Mouse (Mus musculus): ENCODE results near the gene Trp53bp1.

Trp53bp1 gene

GRCm38 (mm10) chr2:121271236-121271927 is at the start of gene Trp53bp1:
TSS of gene Trp53bp1 (minus strand) at chr2:121271407.
- peak; percentile 85 for DNase-seq (ENCODE audit: low spot score)

GRCm38 (mm10) chr2:121316278-121316677 is 45.1 kb upstream of the Trp53bp1 start:
- DNase-seq (ENCODE audit: low spot score): no peak

GRCm38 (mm10) chr2:121308997-121309416 is 37.8 kb upstream of the Trp53bp1 start:
- DNase-seq (ENCODE audit: low spot score): no peak

- no peak for DNase-seq (ENCODE audit: low spot score)
Observed at GRCm38 (mm10) chr2:121300036-121300435, 28.8 kb upstream of the Trp53bp1 start.

- DNase-seq (ENCODE audit: low spot score): no peak
Observed at GRCm38 (mm10) chr2:121299471-121299870, 28.3 kb upstream of the Trp53bp1 start.

GRCm38 (mm10) chr2:121298131-121298530 is 26.9 kb upstream of the Trp53bp1 start:
- no peak for DNase-seq (ENCODE audit: low spot score)

- DNase-seq (ENCODE audit: low spot score): no peak
Observed at GRCm38 (mm10) chr2:121297701-121298100, 26.5 kb upstream of the Trp53bp1 start.

- DNase-seq (ENCODE audit: low spot score): no peak
Observed at GRCm38 (mm10) chr2:121296754-121297231, 25.6 kb upstream of the Trp53bp1 start.

GRCm38 (mm10) chr2:121295608-121296571 is 24.7 kb upstream of the Trp53bp1 start:
- no peak for DNase-seq (ENCODE audit: low spot score)

- no peak for DNase-seq (ENCODE audit: low spot score)
Observed at GRCm38 (mm10) chr2:121294753-121295607, 23.8 kb upstream of the Trp53bp1 start.

- DNase-seq (ENCODE audit: low spot score): no peak
Observed at GRCm38 (mm10) chr2:121294182-121294581, 23.0 kb upstream of the Trp53bp1 start.

GRCm38 (mm10) chr2:121292316-121293013 is 21.3 kb upstream of the Trp53bp1 start:
- DNase-seq (ENCODE audit: low spot score): no peak

GRCm38 (mm10) chr2:121289730-121290540 is 18.7 kb upstream of the Trp53bp1 start:
- DNase-seq (ENCODE audit: low spot score): no peak

GRCm38 (mm10) chr2:121288901-121289729 is 17.9 kb upstream of the Trp53bp1 start, which contains the start of gene Map1a:
TSS of gene Map1a (plus strand) at chr2:121289600.
- DNase-seq (ENCODE audit: low spot score): peak; percentile 78

GRCm38 (mm10) chr2:121287850-121288249 is 16.6 kb upstream of the Trp53bp1 start:
- DNase-seq (ENCODE audit: low spot score): no peak

GRCm38 (mm10) chr2:121271928-121272516 is 815 bp upstream of the Trp53bp1 start:
- DNase-seq (ENCODE audit: low spot score): no peak

- no peak for DNase-seq (ENCODE audit: low spot score)
Observed at GRCm38 (mm10) chr2:121270521-121271235, 529 bp downstream of the Trp53bp1 start.

GRCm38 (mm10) chr2:121268446-121268845 is 2.8 kb downstream of the Trp53bp1 start:
- DNase-seq (ENCODE audit: low spot score): no peak

Data from spleen, adult 12 weeks (tissue).